Mouse (Mus musculus) cerebellum, postnatal 14 days (tissue): Measurements from ENCODE around the gene Fam98b.

Experiments used
- DNase-seq, 2 experiments: peaks; one replicate each; pipeline ENCODE4 v3.0.0; 2021; ENCODE audit warnings: mixed read lengths in 2 of 2

The Fam98b gene

GRCm38 (mm10) chr2:117303391-117304350, 54.1 kb downstream of the Fam98b start:
- no peak for DNase-seq

GRCm38 (mm10) chr2:117304941-117305340, 55.4 kb downstream of the Fam98b start:
- peak; percentile 75 to 83 for DNase-seq

GRCm38 (mm10) chr2:117307959-117308358, 58.4 kb downstream of the Fam98b start:
- DNase-seq, result no peak

- peak in 1 of 2 experiments; percentile 66 for DNase-seq
Observed at GRCm38 (mm10) chr2:117309046-117309445, 59.5 kb downstream of the Fam98b start.

- DNase-seq, result no peak
Observed at GRCm38 (mm10) chr2:117311349-117311748, 61.8 kb downstream of the Fam98b start.

GRCm38 (mm10) chr2:117312030-117312429, 62.5 kb downstream of the Fam98b start:
- no peak for DNase-seq

- DNase-seq, result no peak
Observed at GRCm38 (mm10) chr2:117312441-117312895, 62.9 kb downstream of the Fam98b start.

GRCm38 (mm10) chr2:117313586-117314235, 64.2 kb downstream of the Fam98b start:
- DNase-seq, result no peak

- DNase-seq, result no peak
Observed at GRCm38 (mm10) chr2:117318991-117319390, 69.5 kb downstream of the Fam98b start.
